Mouse (Mus musculus) neural tube, embryonic 12.5 days (tissue): ENCODE measurements at regions not wholly inside any gene's neighbourhood (a gene's known extent, or its start where the extent isn't known, plus 50 kb on each side); places are given as distances from the start of the nearest gene placed in this dataset.

Experiments
- ATAC-seq: fragments of 200-750 bp; cut with Nextera tagmentation; 2 replicates; pipeline ENCODE4 v1.8.0; 2017; ENCODE audit warnings: low read depth, mild to moderate bottlenecking, moderate TSS enrichment, moderate library complexity; ENCODE audit not compliant: low FRiP score
- H3K27ac ChIP-seq: fragments of 300-500 bp; sonication (generic); 2 replicates; pipeline ENCODE4 v1.5.1; 2016
- H3K27me3 ChIP-seq: fragments of 300-500 bp; sonication (generic); replicated peaks from 2 replicates; pipeline ENCODE4 v1.6.1; 2016; ENCODE audit warnings: mild to moderate bottlenecking
- H3K36me3 ChIP-seq: fragments of 300-500 bp; sonication (generic); 2 replicates; pipeline ENCODE4 v1.6.1; 2016; ENCODE audit warnings: mild to moderate bottlenecking
- H3K4me1 ChIP-seq: fragments of 300-500 bp; sonication (generic); 2 replicates; pipeline ENCODE4 v1.6.1; 2016
- H3K4me2 ChIP-seq: fragments of 300-500 bp; sonication (generic); replicated peaks from 2 replicates; pipeline ENCODE4 v1.6.1; 2016; ENCODE audit warnings: mild to moderate bottlenecking
- H3K4me3 ChIP-seq: fragments of 300-500 bp; sonication (generic); 2 replicates; pipeline ENCODE4 v1.5.1; 2016
- H3K9ac ChIP-seq: fragments of 300-500 bp; sonication (generic); 2 replicates; pipeline ENCODE4 v1.6.1; 2016; ENCODE audit warnings: mild to moderate bottlenecking
- H3K9me3 ChIP-seq: fragments of 300-500 bp; sonication (generic); 2 replicates; pipeline ENCODE4 v1.6.1; 2016; ENCODE audit warnings: mild to moderate bottlenecking
- WGBS: fragments of 180-500 bp; shearing (Covaris S2); methylation state at CpG from one replicate; pipeline ENCODE4 v1.1.7; 2016; 5-methylcytosine and 5-hydroxymethylcytosine counted together

- Histone ChIP-seq H3K4me3 (no peak overlapping the region), H3K36me3 (no peaks in the 10 kb centered on the region), H3K4me2 (no peak overlapping the region), H3K4me1 (no peaks in the 10 kb centered on the region), H3K27me3 (no peaks in the 10 kb centered on the region), H3K9ac (no peak overlapping the region), H3K9me3 (no peaks in the 10 kb centered on the region), H3K27ac (no peak overlapping the region)
- no peak for ATAC-seq
- 69% methylated on average over 9 of the region's 9 CpGs for WGBS
Observed at GRCm38 (mm10) chr2:61250068-61250800, 287.2 kb upstream of the Rbms1 start.

- Histone ChIP-seq H3K9me3 (no peaks in the 10 kb centered on the region), H3K36me3 (no peaks in the 10 kb centered on the region), H3K4me1 (no peaks in the 10 kb centered on the region), H3K27me3 (no peaks in the 10 kb centered on the region), H3K9ac (no peak overlapping the region), H3K4me3 (no peak overlapping the region), H3K27ac (no peak overlapping the region), H3K4me2 (no peak overlapping the region)
- no peak for ATAC-seq
- 77% methylated on average over 4 of the region's 4 CpGs for WGBS
Observed at GRCm38 (mm10) chr2:61247956-61248355, 285.0 kb upstream of the Rbms1 start.

GRCm38 (mm10) chr2:61247336-61247735 lies 284.3 kb upstream of the Rbms1 start:
- no peak for ATAC-seq
- H3K4me2 ChIP-seq = no peak overlapping the region
- H3K4me1 ChIP-seq = no peaks in the 10 kb centered on the region
- no peaks in the 10 kb centered on the region for H3K9me3 ChIP-seq
- no peak overlapping the region for H3K4me3 ChIP-seq
- no peaks in the 10 kb centered on the region for H3K27me3 ChIP-seq
- no peak overlapping the region for H3K9ac ChIP-seq
- WGBS = 29% methylated on average over 2 of the region's 2 CpGs
- H3K36me3 ChIP-seq = no peaks in the 10 kb centered on the region
- no peak overlapping the region for H3K27ac ChIP-seq

- Histone ChIP-seq H3K27ac (no peak overlapping the region), H3K9me3 (no peaks in the 10 kb centered on the region), H3K36me3 (no peaks in the 10 kb centered on the region), H3K4me3 (no peak overlapping the region), H3K27me3 (no peaks in the 10 kb centered on the region), H3K9ac (no peak overlapping the region), H3K4me2 (no peak overlapping the region), H3K4me1 (no peaks in the 10 kb centered on the region)
- 4% methylated on average over 3 of the region's 3 CpGs for WGBS
- ATAC-seq = no peak
Observed at GRCm38 (mm10) chr2:61246691-61247258, 283.8 kb upstream of the Rbms1 start.

- no peak for ATAC-seq
- H3K9me3 ChIP-seq = no peaks in the 10 kb centered on the region
- H3K9ac ChIP-seq = no peak overlapping the region
- 69% methylated on average over 7 of the region's 7 CpGs for WGBS
- no peak overlapping the region for H3K4me3 ChIP-seq
- no peak overlapping the region for H3K4me2 ChIP-seq
- no peaks in the 10 kb centered on the region for H3K36me3 ChIP-seq
- H3K4me1 ChIP-seq = no peaks in the 10 kb centered on the region
- no peak overlapping the region for H3K27ac ChIP-seq
- H3K27me3 ChIP-seq = no peaks in the 10 kb centered on the region
Observed at GRCm38 (mm10) chr2:61245526-61245925, 282.5 kb upstream of the Rbms1 start.

- Histone ChIP-seq H3K27ac (no peak overlapping the region), H3K36me3 (no peaks in the 10 kb centered on the region), H3K27me3 (no peaks in the 10 kb centered on the region), H3K4me1 (no peaks in the 10 kb centered on the region), H3K9ac (no peak overlapping the region), H3K4me3 (no peak overlapping the region), H3K4me2 (no peak overlapping the region), H3K9me3 (no peaks in the 10 kb centered on the region)
- WGBS = 78% methylated on average over 3 of the region's 3 CpGs
- ATAC-seq = no peak
Observed at GRCm38 (mm10) chr2:61221676-61222075, 258.7 kb upstream of the Rbms1 start.

GRCm38 (mm10) chr2:61221157-61221556 lies 258.2 kb upstream of the Rbms1 start:
- 91% methylated on average over 2 of the region's 2 CpGs for WGBS
- ATAC-seq = no peak

GRCm38 (mm10) chr2:61213951-61214350 lies 251.0 kb upstream of the Rbms1 start:
- no peak overlapping the region for H3K4me3 ChIP-seq
- no peaks in the 10 kb centered on the region for H3K9me3 ChIP-seq
- no peaks in the 10 kb centered on the region for H3K4me1 ChIP-seq
- H3K27me3 ChIP-seq = no peaks in the 10 kb centered on the region
- no peak for ATAC-seq
- no peaks in the 10 kb centered on the region for H3K36me3 ChIP-seq
- no peak overlapping the region for H3K9ac ChIP-seq
- 92% methylated on average over 1 of the region's 1 CpGs for WGBS
- no peak overlapping the region for H3K27ac ChIP-seq
- no peak overlapping the region for H3K4me2 ChIP-seq

More at GRCm38 (mm10) chr2:61221157-61221556, 258.2 kb upstream of the Rbms1 start:
- H3K36me3 ChIP-seq = no peaks in the 10 kb centered on the region
- H3K27ac ChIP-seq = no peak overlapping the region
- no peaks in the 10 kb centered on the region for H3K4me1 ChIP-seq
- no peaks in the 10 kb centered on the region for H3K27me3 ChIP-seq
- H3K9me3 ChIP-seq = no peaks in the 10 kb centered on the region
- H3K4me2 ChIP-seq = no peak overlapping the region
- H3K9ac ChIP-seq = no peak overlapping the region
- no peak overlapping the region for H3K4me3 ChIP-seq

GRCm38 (mm10) chr2:61201387-61201786 lies 238.4 kb upstream of the Rbms1 start:
- H3K4me1 ChIP-seq = no peaks in the 10 kb centered on the region
- H3K9me3 ChIP-seq = no peaks in the 10 kb centered on the region
- H3K4me2 ChIP-seq = no peak overlapping the region
- no peak overlapping the region for H3K4me3 ChIP-seq
- no peak overlapping the region for H3K27ac ChIP-seq
- H3K27me3 ChIP-seq = no peaks in the 10 kb centered on the region
- H3K9ac ChIP-seq = no peak overlapping the region
- no peaks in the 10 kb centered on the region for H3K36me3 ChIP-seq
- no peak for ATAC-seq

GRCm38 (mm10) chr2:61193976-61194375 lies 231.0 kb upstream of the Rbms1 start:
- H3K4me3 ChIP-seq = no peak overlapping the region
- H3K27ac ChIP-seq = no peak overlapping the region
- no peak overlapping the region for H3K9ac ChIP-seq
- no peak for ATAC-seq
- 13% methylated on average over 2 of the region's 2 CpGs for WGBS
- H3K36me3 ChIP-seq = no peaks in the 10 kb centered on the region
- H3K27me3 ChIP-seq = no peaks in the 10 kb centered on the region
- H3K9me3 ChIP-seq = no peaks in the 10 kb centered on the region
- H3K4me1 ChIP-seq = no peaks in the 10 kb centered on the region
- no peak overlapping the region for H3K4me2 ChIP-seq

GRCm38 (mm10) chr2:61182424-61182979 lies 219.5 kb upstream of the Rbms1 start:
- Histone ChIP-seq H3K4me2 (no peak overlapping the region), H3K27ac (no peak overlapping the region), H3K9me3 (no peaks in the 10 kb centered on the region), H3K4me3 (no peak overlapping the region), H3K36me3 (no peaks in the 10 kb centered on the region), H3K4me1 (no peaks in the 10 kb centered on the region), H3K27me3 (no peaks in the 10 kb centered on the region), H3K9ac (no peak overlapping the region)
- 61% methylated on average over 8 of the region's 8 CpGs for WGBS
- no peak for ATAC-seq

GRCm38 (mm10) chr2:61177801-61178200 lies 214.8 kb upstream of the Rbms1 start:
- Histone ChIP-seq H3K27me3 (no peaks in the 10 kb centered on the region), H3K9me3 (no peaks in the 10 kb centered on the region), H3K4me1 (0 out of 2 replicates have a peak, but pooled peaks cover 6% of the 10 kb centered on the region), H3K9ac (no peak overlapping the region), H3K4me2 (no peak overlapping the region), H3K4me3 (no peak overlapping the region), H3K36me3 (no peaks in the 10 kb centered on the region), H3K27ac (no peak overlapping the region)
- whole genome bisulfite sequencing = 79% methylated on average over 2 of the region's 2 CpGs
- no peak for ATAC-seq

GRCm38 (mm10) chr2:61176807-61177206 lies 213.8 kb upstream of the Rbms1 start:
- ATAC-seq = no peak
- no peak overlapping the region for H3K9ac ChIP-seq
- H3K27ac ChIP-seq = no peak overlapping the region
- H3K36me3 ChIP-seq = no peaks in the 10 kb centered on the region
- WGBS = 3% methylated on average over 2 of the region's 2 CpGs
- no peaks in the 10 kb centered on the region for H3K9me3 ChIP-seq
- H3K4me1 ChIP-seq = 0 out of 2 replicates have a peak, but pooled peaks cover 6% of the 10 kb centered on the region
- H3K4me3 ChIP-seq = no peak overlapping the region
- H3K4me2 ChIP-seq = no peak overlapping the region
- H3K27me3 ChIP-seq = no peaks in the 10 kb centered on the region
